Mouse (Mus musculus) cerebellum, adult 2 months (tissue): ENCODE data around the gene Ncln.

Source experiments
- CTCF ChIP-seq: fragments of 200-500 bp; IDR thresholded peaks from 2 replicates; pipeline ENCODE4 v1.5.1; 2011; ENCODE audit warnings: low read depth, mild to moderate bottlenecking, control low read depth, low read length, moderate library complexity, borderline replicate concordance; ENCODE audit not compliant: insufficient read depth
- POLR2A ChIP-seq: fragments of 200-500 bp; IDR thresholded peaks from 2 replicates; pipeline ENCODE4 v1.6.1; 2011; ENCODE audit warnings: low read length, control low read depth, borderline replicate concordance; ENCODE audit not compliant: insufficient read depth

GRCm38 (mm10) chr10:81495616-81496263 lies 452 bp downstream of the Ncln start:
- no peak for TF ChIP-seq POLR2A
- TF ChIP-seq CTCF, result no peak
